Mouse (Mus musculus) monocyte, adult 2 months (primary cell): Measurements from ENCODE around the gene Clstn2.

ENCODE experiments used
- DNase-seq, 2 experiments: peaks; one replicate each; pipeline ENCODE4 v3.0.0; 2022; ENCODE audit warnings: low spot score in 2 of 2, low read depth in 1 of 2

Clstn2 gene

GRCm38 (mm10) chr9:97780032-97780616 is 252.9 kb downstream of the Clstn2 start:
- DNase-seq, result no peak

- DNase-seq, result no peak
Measured at GRCm38 (mm10) chr9:97775770-97776169, 257.2 kb downstream of the Clstn2 start.

GRCm38 (mm10) chr9:97774991-97775390 is 258.0 kb downstream of the Clstn2 start:
- no peak for DNase-seq

GRCm38 (mm10) chr9:97773911-97774310 is 259.1 kb downstream of the Clstn2 start:
- DNase-seq, result no peak

- DNase-seq, result no peak
Measured at GRCm38 (mm10) chr9:97772431-97772830, 260.6 kb downstream of the Clstn2 start.

- DNase-seq, result no peak
Measured at GRCm38 (mm10) chr9:97769331-97769730, 263.6 kb downstream of the Clstn2 start.

- DNase-seq, result no peak
Measured at GRCm38 (mm10) chr9:97765251-97765767, 267.7 kb downstream of the Clstn2 start.

GRCm38 (mm10) chr9:97763048-97763447 is 269.9 kb downstream of the Clstn2 start:
- DNase-seq, result no peak

- DNase-seq, result no peak
Measured at GRCm38 (mm10) chr9:97755599-97756270, 277.2 kb downstream of the Clstn2 start.

- no peak for DNase-seq
Measured at GRCm38 (mm10) chr9:97753715-97754114, 279.3 kb downstream of the Clstn2 start.

GRCm38 (mm10) chr9:97746574-97746973 is 286.4 kb downstream of the Clstn2 start:
- DNase-seq, result no peak

GRCm38 (mm10) chr9:97727715-97728486 is 305.1 kb downstream of the Clstn2 start:
- DNase-seq, result no peak

GRCm38 (mm10) chr9:97717728-97718127 is 315.3 kb downstream of the Clstn2 start:
- no peak for DNase-seq

- DNase-seq, result no peak
Measured at GRCm38 (mm10) chr9:97717005-97717404, 316.0 kb downstream of the Clstn2 start.

GRCm38 (mm10) chr9:97712888-97713287 is 320.1 kb downstream of the Clstn2 start:
- DNase-seq, result no peak

GRCm38 (mm10) chr9:97703901-97704503 is 329.0 kb downstream of the Clstn2 start:
- DNase-seq, result no peak

GRCm38 (mm10) chr9:97702989-97703388 is 330.0 kb downstream of the Clstn2 start:
- no peak for DNase-seq

- DNase-seq, result no peak
Measured at GRCm38 (mm10) chr9:97699983-97700382, 333.0 kb downstream of the Clstn2 start.

- DNase-seq, result no peak
Measured at GRCm38 (mm10) chr9:97699020-97699419, 334.0 kb downstream of the Clstn2 start.

- DNase-seq, result no peak
Measured at GRCm38 (mm10) chr9:97698071-97698470, 334.9 kb downstream of the Clstn2 start.

GRCm38 (mm10) chr9:97696655-97697235 is 336.2 kb downstream of the Clstn2 start:
- no peak for DNase-seq
